Mouse (Mus musculus): ENCODE data around the gene Morn3. TPM values are rescaled to one million over a fixed set of nuclear protein-coding genes. Genes with fewer than 3 reads are reported as not detected.
"Not testable (repeated sequence)": the region's sequence is repeated elsewhere in the genome, so short reads cannot be mapped to it uniquely, and the experiment has no call there.

Gene Morn3
- polyA plus RNA-seq, 1 experiment from 2014 or later: 0.67 TPM

DNA sequence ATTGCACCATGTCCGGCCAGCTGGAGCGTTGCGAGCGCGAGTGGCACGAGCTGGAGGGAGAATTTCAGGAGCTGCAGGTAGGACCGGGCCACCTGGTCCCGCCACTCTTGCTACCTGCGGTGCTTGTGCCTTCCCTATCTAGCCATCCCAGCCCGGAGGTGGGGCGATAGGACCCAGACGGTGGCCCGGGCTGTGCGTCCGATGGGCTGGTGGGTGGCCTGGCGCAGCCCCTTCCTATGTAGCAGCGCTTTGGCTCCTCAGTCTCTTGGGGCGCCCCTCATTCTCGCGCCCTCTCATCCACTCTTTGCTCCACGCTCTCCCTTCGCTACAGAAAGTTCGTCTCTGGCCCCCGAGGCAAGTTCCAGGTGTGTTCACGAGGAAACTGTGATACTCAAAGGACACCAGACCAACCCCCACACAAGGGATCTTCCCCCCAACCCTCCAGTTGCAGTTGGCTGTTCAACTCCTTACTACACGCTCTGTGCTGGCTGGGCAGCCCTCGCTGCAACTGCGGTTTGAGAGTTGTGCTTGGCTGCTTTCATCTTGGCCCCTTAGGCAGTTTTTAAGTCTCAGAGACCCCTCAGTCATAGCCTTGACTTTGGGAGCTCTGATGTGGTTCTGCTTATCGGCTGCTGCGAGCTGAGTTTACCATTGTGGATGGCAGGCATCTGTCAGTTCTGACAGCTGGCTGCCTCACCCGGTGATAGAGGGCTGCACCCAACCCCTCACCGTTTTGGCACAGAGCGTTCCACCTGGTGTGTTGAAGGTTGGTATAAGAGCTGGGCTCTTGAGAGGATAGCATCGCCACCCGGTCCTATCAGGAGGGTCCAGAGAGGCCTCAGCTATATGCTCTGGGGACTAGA is 29.8 kb upstream of the Morn3 start:
- peak overlapping the region; percentile 80 for H3K9ac ChIP-seq
- H3K4me3 ChIP-seq: peak overlapping the region; percentile 82
- H3K27ac ChIP-seq (replicated peaks): peak overlapping the region; percentile 74
- peak overlapping the region; percentile 95 for H3K4me2 ChIP-seq
- H3K4me1 ChIP-seq (replicated peaks): peaks cover 30% of the 10 kb centered on the region
- no peaks in the 10 kb centered on the region for H3K9me3 ChIP-seq
- 5% methylated on average over 35 of the region's 35 CpGs for WGBS
- H3K36me3 ChIP-seq: no peaks in the 10 kb centered on the region
- H3K27me3 ChIP-seq: no peaks in the 10 kb centered on the region
- peak; percentile 93 for ATAC-seq (ENCODE audit: low read depth)

DNA sequence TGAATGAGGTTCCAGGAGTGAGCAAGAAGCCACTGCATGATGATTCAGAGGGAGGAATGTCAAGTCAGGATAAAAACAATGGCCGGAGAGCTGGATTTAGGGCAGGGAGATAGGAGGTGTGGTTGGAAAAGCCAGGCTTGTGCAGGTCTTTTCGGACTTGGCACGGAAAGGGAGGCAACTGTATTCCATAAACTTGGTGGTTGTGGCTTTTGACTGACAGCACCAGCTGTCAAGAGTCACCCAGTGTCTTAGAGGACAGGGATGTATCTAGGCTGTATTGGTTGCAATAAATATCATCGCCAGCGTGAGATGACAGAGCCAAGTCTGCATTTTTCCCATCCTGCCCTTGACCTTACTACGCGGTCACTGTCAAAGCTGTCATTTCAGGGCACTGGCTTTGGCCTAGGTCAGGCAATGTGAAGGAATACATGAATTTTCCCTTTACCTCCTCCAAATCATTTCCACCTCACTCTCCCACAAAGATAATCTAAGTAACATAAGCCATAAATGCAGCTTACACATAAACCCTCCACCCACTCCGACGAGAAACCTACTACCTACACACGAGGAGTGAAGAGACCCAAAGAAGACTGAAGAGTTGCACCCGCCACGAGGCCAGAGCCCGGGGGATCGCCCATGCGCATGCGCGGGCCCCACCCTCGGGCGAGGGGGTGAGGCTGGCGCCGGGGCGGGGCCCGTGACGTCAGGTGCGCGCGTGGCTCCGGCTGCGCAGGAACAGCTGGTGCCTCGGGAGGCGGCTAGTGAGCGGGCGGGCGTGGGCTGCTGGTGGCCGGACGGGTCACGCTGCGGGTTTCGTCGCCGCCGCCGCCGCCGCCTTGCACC is 29.0 kb upstream of the Morn3 start:
- Histone ChIP-seq H3K27me3 (no peaks in the 10 kb centered on the region), H3K4me1 (replicated peaks) (peaks cover 30% of the 10 kb centered on the region), H3K9me3 (no peaks in the 10 kb centered on the region), H3K36me3 (no peaks in the 10 kb centered on the region), H3K4me2 (peak overlapping the region; percentile 95), H3K9ac (peak overlapping the region; percentile 80), H3K27ac (replicated peaks) (peak overlapping the region; percentile 75), H3K4me3 (peak overlapping the region; percentile 82)
- ATAC-seq (ENCODE audit: low read depth): peak; percentile 94
- 8% methylated on average over 45 of the region's 45 CpGs for WGBS

DNA sequence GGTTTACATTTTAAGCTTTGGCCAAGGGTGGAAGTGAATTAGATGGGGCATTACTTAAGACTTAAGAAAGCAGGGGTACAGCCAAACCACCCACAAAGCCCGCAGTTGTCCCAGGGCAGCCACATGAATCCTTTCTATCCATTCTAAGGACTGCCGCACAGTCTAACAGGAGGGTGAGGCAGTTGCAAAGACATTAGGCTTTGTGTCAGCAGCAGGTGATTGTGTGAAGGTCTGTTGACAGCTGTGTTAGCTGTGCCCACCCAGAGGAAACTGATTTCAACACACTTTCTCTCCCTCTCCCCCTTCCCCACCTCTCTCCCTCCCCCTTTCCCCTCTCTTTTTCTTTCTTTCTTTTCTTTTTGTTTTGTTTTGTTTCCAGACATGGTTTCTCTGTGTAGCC is 21.9 kb upstream of the Morn3 start:
- 83% methylated on average over 2 of the region's 2 CpGs for WGBS
- Histone ChIP-seq H3K4me2 (no peak overlapping the region), H3K9me3 (no peaks in the 10 kb centered on the region), H3K27me3 (no peaks in the 10 kb centered on the region), H3K36me3 (no peaks in the 10 kb centered on the region), H3K4me1 (replicated peaks) (no peaks in the 10 kb centered on the region), H3K4me3 (no peak overlapping the region), H3K27ac (replicated peaks) (no peak overlapping the region), H3K9ac (no peak overlapping the region)
- no peak for ATAC-seq (ENCODE audit: low read depth)

DNA sequence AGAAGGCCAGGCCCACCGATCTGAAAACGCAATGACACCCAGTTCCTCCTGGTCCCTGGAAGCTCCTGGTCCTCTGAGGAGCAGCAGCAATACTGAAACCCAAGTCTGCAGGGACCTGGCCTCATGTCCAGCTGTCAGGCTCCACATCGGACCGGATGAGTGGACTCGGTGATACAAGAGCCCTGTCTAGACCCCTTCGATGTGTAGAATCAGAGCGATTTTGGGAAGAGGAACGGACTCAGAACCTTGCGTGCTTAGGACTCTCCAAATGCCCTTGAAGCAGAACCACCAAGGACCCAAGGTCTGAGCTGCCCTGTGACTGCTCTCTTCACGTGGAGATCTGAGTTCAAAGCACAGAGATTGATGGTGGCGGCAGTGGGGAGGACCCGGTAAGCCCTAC is 21.3 kb upstream of the Morn3 start, which contains the start of gene Tmem120b:
TSS of gene Tmem120b (plus strand) at position 301 of the 400 bp plus-strand sequence.
- ATAC-seq (ENCODE audit: low read depth): no peak
- 87% methylated on average over 12 of the region's 12 CpGs for WGBS
- Histone ChIP-seq H3K9ac (no peak within 1 kb of the TSS), H3K27me3 (no peaks in the 10 kb centered on the region), H3K4me1 (replicated peaks) (no peaks in the 10 kb centered on the region), H3K9me3 (no peaks in the 10 kb centered on the region), H3K4me3 (no peak within 1 kb of the TSS), H3K4me2 (no peak within 1 kb of the TSS), H3K36me3 (no peaks in the 10 kb centered on the region), H3K27ac (replicated peaks) (no peak within 1 kb of the TSS)

DNA sequence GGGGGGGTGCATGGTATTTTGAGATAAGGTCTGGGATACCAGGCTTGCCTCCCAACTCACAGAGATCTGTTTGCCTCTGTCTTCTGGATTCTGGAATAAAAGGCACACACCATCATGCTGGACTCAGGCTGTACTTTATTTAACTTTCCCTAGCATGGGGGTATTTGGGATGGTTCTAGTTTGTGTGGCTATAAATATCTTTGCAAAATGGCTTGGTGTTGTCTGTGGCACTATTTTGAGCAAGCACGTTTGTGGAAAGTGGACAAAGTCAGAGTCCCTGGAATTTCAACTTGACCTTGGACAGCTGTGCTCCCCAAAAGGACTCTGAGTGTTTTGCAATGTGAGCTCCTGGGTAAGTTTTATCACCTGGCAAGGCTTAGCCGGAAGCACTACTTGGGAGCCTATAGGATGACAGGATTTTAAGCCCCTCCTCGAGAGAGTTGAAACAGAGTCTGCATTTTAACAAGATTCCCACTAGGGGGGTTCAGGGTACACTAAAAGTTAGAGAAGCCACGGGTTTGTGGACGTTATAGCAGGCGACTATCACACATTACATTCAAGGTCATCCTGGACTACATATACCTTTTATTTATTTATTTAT is 20.7 kb upstream of the Morn3 start:
- WGBS: 25% methylated on average over 6 of the region's 6 CpGs
- H3K9me3 ChIP-seq: no peaks in the 10 kb centered on the region
- no peak overlapping the region for H3K27ac ChIP-seq (replicated peaks)
- ATAC-seq (ENCODE audit: low read depth): 0 out of 2 replicates have a peak, but pooled peaks have one; percentile 15
- no peaks in the 10 kb centered on the region for H3K4me1 ChIP-seq (replicated peaks)
- no peak overlapping the region for H3K4me2 ChIP-seq
- no peak overlapping the region for H3K4me3 ChIP-seq
- H3K36me3 ChIP-seq: no peaks in the 10 kb centered on the region
- no peaks in the 10 kb centered on the region for H3K27me3 ChIP-seq
- H3K9ac ChIP-seq: no peak overlapping the region

DNA sequence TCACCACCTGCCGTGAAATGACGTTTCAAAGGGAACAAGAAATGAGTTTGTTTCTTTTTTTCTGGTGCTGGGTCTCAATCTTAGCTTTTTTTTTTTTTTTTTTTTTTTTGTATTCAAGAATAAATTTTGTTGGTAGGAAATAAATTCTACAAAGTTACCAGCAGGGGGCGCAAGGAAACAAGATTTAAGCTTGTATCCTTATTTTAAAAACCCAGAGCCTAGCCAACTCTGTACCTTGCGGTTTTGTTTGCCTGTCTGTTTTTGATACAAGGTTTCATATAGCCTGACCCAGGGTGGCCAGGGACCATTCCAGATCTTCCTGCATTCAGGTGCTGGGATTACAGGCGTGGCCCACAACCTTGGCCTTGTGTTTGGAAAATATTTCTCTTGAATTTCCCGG is 17.4 kb upstream of the Morn3 start:
- Histone ChIP-seq H3K27ac (replicated peaks) (no peak overlapping the region), H3K27me3 (no peaks in the 10 kb centered on the region), H3K9ac (no peak overlapping the region), H3K4me2 (no peak overlapping the region), H3K9me3 (no peaks in the 10 kb centered on the region), H3K36me3 (no peaks in the 10 kb centered on the region), H3K4me1 (replicated peaks) (no peaks in the 10 kb centered on the region), H3K4me3 (no peak overlapping the region)
- WGBS: 30% methylated on average over 6 of the region's 6 CpGs
- no peak; the same call in 1 of the 2 replicates for ATAC-seq (ENCODE audit: low read depth)

DNA sequence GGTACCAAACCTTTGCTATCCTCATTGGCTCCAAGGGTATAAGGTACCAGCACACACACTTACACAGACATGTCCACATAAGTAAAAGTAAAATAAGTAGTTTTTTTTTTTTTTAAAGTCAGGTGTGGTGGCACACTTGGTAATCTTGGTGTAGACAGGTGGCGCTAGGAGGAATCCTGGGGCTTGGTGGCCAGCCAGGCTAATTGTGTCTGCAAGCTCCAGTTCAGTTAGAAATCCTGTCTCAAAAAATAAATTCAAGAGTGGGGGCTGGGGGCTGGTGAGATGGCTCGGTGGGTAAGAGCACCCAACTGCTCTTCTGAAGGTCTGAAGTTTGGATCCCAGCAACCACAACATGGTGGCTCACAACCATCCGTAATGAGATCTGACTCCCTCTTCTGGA is 16.3 kb upstream of the Morn3 start:
- no peak for ATAC-seq (ENCODE audit: low read depth)
- Histone ChIP-seq H3K4me2 (no peak overlapping the region), H3K27me3 (no peaks in the 10 kb centered on the region), H3K27ac (replicated peaks) (no peak overlapping the region), H3K36me3 (no peaks in the 10 kb centered on the region), H3K4me3 (no peak overlapping the region), H3K9ac (no peak overlapping the region), H3K9me3 (no peaks in the 10 kb centered on the region), H3K4me1 (replicated peaks) (peaks cover 7% of the 10 kb centered on the region; the same call in 1 of the 2 replicates)
- 93% methylated on average over 3 of the region's 3 CpGs for WGBS

DNA sequence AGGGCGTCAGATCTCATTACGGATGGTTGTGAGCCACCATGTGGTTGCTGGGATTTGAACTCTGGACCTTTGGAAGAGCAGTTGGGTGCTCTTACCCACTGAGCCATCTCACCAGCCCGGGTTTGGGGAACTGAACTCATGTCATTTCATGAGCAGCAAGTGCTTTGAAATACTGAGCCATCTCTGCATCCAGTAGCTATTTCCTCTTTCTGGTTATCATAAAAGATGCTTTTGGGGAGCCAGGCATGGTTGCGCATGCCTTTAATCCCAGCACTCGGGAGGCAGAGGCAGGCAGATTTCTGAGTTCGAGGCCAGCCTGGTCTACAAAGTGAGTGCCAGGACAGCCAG is 14.6 kb upstream of the Morn3 start:
- not testable (repeated sequence) for H3K4me3 ChIP-seq; H3K27me3 ChIP-seq; H3K4me2 ChIP-seq; H3K9ac ChIP-seq; H3K4me1 ChIP-seq (replicated peaks); H3K9me3 ChIP-seq; H3K27ac ChIP-seq (replicated peaks); ATAC-seq (ENCODE audit: low read depth); H3K36me3 ChIP-seq
- WGBS: 84% methylated on average over 6 of the region's 6 CpGs

DNA sequence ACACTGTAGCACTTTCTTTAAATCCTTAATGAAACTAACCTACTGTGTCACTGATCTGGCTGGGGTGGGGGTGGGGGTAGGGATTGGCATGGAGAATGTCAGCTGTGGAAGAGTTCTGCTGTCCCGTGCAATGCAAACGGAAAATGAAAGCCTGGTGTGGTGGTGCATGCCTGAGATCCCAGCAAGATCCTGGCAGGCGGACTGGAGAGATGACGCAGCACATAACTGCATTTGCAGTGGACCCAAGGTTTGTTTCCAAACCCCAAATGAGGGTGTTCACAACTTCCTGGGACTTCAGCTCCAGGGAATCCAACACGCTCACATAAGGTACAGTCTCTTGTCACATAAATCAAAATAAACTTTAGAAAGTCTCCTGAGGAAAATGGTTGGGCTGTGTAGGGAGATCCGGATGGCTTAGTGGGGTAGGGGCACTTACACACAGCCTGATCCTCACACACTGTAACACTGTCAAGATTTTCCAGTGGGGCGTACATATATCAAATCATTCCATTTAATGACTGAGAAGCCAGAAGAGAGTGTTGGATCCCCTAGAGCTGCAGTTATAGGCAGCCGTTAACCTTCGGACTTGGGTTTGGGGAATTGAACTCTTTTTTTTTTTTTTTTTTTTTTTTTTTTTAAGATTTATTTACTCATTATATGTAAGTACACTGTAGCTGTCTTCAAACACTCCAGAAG is 14.0 kb upstream of the Morn3 start:
- no peak overlapping the region for H3K9ac ChIP-seq
- no peak overlapping the region for H3K27ac ChIP-seq (replicated peaks)
- H3K4me2 ChIP-seq: no peak overlapping the region
- H3K27me3 ChIP-seq: no peaks in the 10 kb centered on the region
- peaks cover 7% of the 10 kb centered on the region; the same call in 1 of the 2 replicates for H3K4me1 ChIP-seq (replicated peaks)
- H3K9me3 ChIP-seq: no peaks in the 10 kb centered on the region
- WGBS: 86% methylated on average over 9 of the region's 9 CpGs
- ATAC-seq (ENCODE audit: low read depth): no peak
- H3K4me3 ChIP-seq: no peak overlapping the region
- no peaks in the 10 kb centered on the region for H3K36me3 ChIP-seq

DNA sequence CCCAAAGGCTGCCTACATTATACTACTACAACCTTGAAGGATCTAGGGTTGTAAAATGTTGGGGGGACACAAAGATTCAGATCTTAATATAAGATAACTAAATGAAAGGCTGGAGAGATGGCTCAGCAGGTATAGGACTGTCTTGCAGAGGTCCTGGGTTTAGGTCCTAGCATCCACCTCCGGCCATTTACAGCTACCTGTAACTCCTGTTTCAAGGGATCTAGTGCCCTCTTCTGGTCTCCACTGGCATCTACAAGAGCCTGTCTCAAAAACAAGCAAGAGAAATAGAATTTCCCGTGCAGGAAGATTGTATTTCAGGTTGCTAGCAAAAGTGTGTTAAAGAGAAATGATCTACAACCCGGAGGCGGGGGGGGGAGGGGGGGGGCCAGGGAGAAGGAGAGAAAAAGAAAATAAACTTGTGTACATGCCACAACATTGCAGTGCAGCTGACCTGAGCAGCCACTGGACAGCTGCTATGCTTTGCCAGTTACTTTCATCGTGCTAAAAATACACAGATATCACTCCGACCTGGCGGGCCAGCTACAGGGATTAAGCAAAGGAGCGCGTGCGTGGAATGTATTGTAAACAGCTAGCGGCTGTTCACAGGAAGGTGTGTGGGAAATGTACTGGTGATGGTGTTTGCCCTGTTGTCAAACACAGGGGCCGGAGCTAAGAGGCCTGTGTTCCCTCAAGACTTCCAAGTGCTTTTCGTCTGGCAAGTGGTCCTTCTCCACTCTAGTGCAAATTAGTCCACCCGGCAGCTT is 13.1 kb upstream of the Morn3 start:
- Histone ChIP-seq H3K36me3 (no peaks in the 10 kb centered on the region), H3K9me3 (no peaks in the 10 kb centered on the region), H3K4me3 (no peak overlapping the region), H3K4me2 (no peak overlapping the region), H3K27ac (replicated peaks) (no peak overlapping the region), H3K9ac (no peak overlapping the region), H3K4me1 (replicated peaks) (peaks cover 7% of the 10 kb centered on the region; the same call in 1 of the 2 replicates), H3K27me3 (no peaks in the 10 kb centered on the region)
- ATAC-seq (ENCODE audit: low read depth): no peak
- 51% methylated on average over 14 of the region's 14 CpGs for WGBS

All from neural tube, embryonic 13.5 days (tissue).